8 mouse cellular contexts compared by ENCODE assay signal in genomic region chr3:96104261-96105065, GRCm38 (mm10). TPM values are rescaled to one million over a fixed set of nuclear protein-coding genes. Genes with fewer than 3 reads are reported as not detected.
DNase-seq lines count a peak whose midpoint lies in the region; ATAC-seq and TF ChIP-seq lines count a peak whose summit lies in the region.

Gene Otud7b, plus strand, starts transcription at chr3:96104527.

- peak; percentile 85 for DNase-seq in CD4-positive helper T cell, adult 2 months (ENCODE audit: low read depth, low spot score)
- DNase-seq in brain, embryonic 14.5 days (ENCODE audit: low read depth) = peak; percentile 82
- DNase-seq in kidney, postnatal 0 days (ENCODE audit: low spot score) = peak; percentile 83
- peak; percentile 66 for DNase-seq in liver, embryonic 13.5 days
- peak; percentile 87 for DNase-seq in neural tube, embryonic 10.5 days (ENCODE audit: extremely low spot score, low spot score)

- no peaks in the 10 kb centered on the region for H3K9me3 ChIP-seq in erythroblast, embryonic 14.5 days (ENCODE audit: control insufficient read depth, low read length)
- no peaks in the 10 kb centered on the region for H3K9me3 ChIP-seq in heart, embryonic 13.5 days
- H3K9me3 ChIP-seq in kidney, postnatal 0 days (replicated peaks; ENCODE audit: low read length) = no peaks in the 10 kb centered on the region
- H3K9me3 ChIP-seq in liver, embryonic 13.5 days (replicated peaks) = no peaks in the 10 kb centered on the region
- no peaks in the 10 kb centered on the region for H3K9me3 ChIP-seq in stomach, embryonic 15.5 days

- peaks cover 59% of the 10 kb centered on the region for H3K4me1 ChIP-seq in erythroblast, embryonic 14.5 days (ENCODE audit: control insufficient read depth)
- peaks cover 50% of the 10 kb centered on the region for H3K4me1 ChIP-seq in heart, embryonic 13.5 days
- peaks cover 10% of the 10 kb centered on the region for H3K4me1 ChIP-seq in kidney, postnatal 0 days (replicated peaks; ENCODE audit: insufficient read depth, low read length)
- H3K4me1 ChIP-seq in liver, embryonic 13.5 days (replicated peaks) = peaks cover 54% of the 10 kb centered on the region
- H3K4me1 ChIP-seq in stomach, embryonic 15.5 days = 0 out of 2 replicates have a peak, but pooled peaks cover 14% of the 10 kb centered on the region

- peak within 1 kb of the TSS; percentile 89 for H3K4me2 ChIP-seq in heart, embryonic 13.5 days
- peak within 1 kb of the TSS; percentile 82 for H3K4me2 ChIP-seq in kidney, postnatal 0 days (ENCODE audit: low read length)
- peak within 1 kb of the TSS; percentile 92 for H3K4me2 ChIP-seq in liver, embryonic 13.5 days
- H3K4me2 ChIP-seq in stomach, embryonic 15.5 days = peak within 1 kb of the TSS; percentile 64

- peak; percentile 93 for ATAC-seq in heart, embryonic 13.5 days (ENCODE audit: extremely low read depth, insufficient number of reproducible peaks, low FRiP score, low TSS enrichment)
- ATAC-seq in kidney, postnatal 0 days (replicated peaks; ENCODE audit: low FRiP score, low read depth) = peak; percentile 92
- ATAC-seq in liver, embryonic 13.5 days (ENCODE audit: low read depth) = peak; percentile 90
- ATAC-seq in stomach, embryonic 15.5 days (ENCODE audit: insufficient read depth, low FRiP score, low read depth) = peak; percentile 89

- H3K36me3 ChIP-seq in erythroblast, embryonic 14.5 days (ENCODE audit: control insufficient read depth) = peaks cover 23% of the 10 kb centered on the region
- H3K36me3 ChIP-seq in heart, embryonic 13.5 days = peaks cover 13% of the 10 kb centered on the region
- no peaks in the 10 kb centered on the region for H3K36me3 ChIP-seq in kidney, postnatal 0 days (ENCODE audit: insufficient read depth, low read length)
- 0 out of 2 replicates have a peak, but pooled peaks cover 3% of the 10 kb centered on the region for H3K36me3 ChIP-seq in liver, embryonic 13.5 days
- H3K36me3 ChIP-seq in stomach, embryonic 15.5 days = no peaks in the 10 kb centered on the region

- no peak for TF ChIP-seq CTCF in brain, embryonic 14.5 days (IDR thresholded peaks at IDR 0.05; ENCODE audit: borderline replicate concordance, extremely low read depth, insufficient read depth, insufficient read length)
- TF ChIP-seq CTCF in kidney, postnatal 0 days (IDR thresholded peaks at IDR 0.05; ENCODE audit: low read depth) = no peak

- peaks cover 5% of the 10 kb centered on the region for H3K27me3 ChIP-seq in erythroblast, embryonic 14.5 days (ENCODE audit: control insufficient read depth)
- no peaks in the 10 kb centered on the region for H3K27me3 ChIP-seq in heart, embryonic 13.5 days (replicated peaks)
- no peaks in the 10 kb centered on the region for H3K27me3 ChIP-seq in kidney, postnatal 0 days (ENCODE audit: insufficient read depth, low read length)
- no peaks in the 10 kb centered on the region for H3K27me3 ChIP-seq in liver, embryonic 13.5 days
- H3K27me3 ChIP-seq in stomach, embryonic 15.5 days (replicated peaks) = no peaks in the 10 kb centered on the region

- peak; percentile 35; the same call in 1 of the 2 replicates for TF ChIP-seq POLR2A in brain, embryonic 14.5 days (IDR thresholded peaks at IDR 0.05; ENCODE audit: borderline replicate concordance, extremely low read depth, insufficient read depth, insufficient read length, poor library complexity, severe bottlenecking)

- peak within 1 kb of the TSS; percentile 100 for H3K4me3 ChIP-seq in erythroblast, embryonic 14.5 days (replicated peaks)
- peak within 1 kb of the TSS; percentile 93 for H3K4me3 ChIP-seq in heart, embryonic 13.5 days
- H3K4me3 ChIP-seq in kidney, postnatal 0 days (replicated peaks; ENCODE audit: low read depth, low read length) = peak within 1 kb of the TSS; percentile 81
- peak within 1 kb of the TSS; percentile 90 for H3K4me3 ChIP-seq in liver, embryonic 13.5 days (replicated peaks)
- peak within 1 kb of the TSS; percentile 91 for H3K4me3 ChIP-seq in stomach, embryonic 15.5 days (replicated peaks)

- peak within 1 kb of the TSS; percentile 93 for H3K9ac ChIP-seq in heart, embryonic 13.5 days
- peak within 1 kb of the TSS; percentile 95 for H3K9ac ChIP-seq in kidney, postnatal 0 days (ENCODE audit: low read depth, low read length)
- peak within 1 kb of the TSS; percentile 97 for H3K9ac ChIP-seq in liver, embryonic 13.5 days
- H3K9ac ChIP-seq in stomach, embryonic 15.5 days = peak within 1 kb of the TSS; percentile 90

- under 1% methylated on average over 84 of the region's 84 CpGs for WGBS in heart, embryonic 13.5 days
- WGBS in kidney, postnatal 0 days = under 1% methylated on average over 69 of the region's 84 CpGs
- under 1% methylated on average over 74 of the region's 84 CpGs for WGBS in liver, embryonic 13.5 days (ENCODE audit: insufficient replicate concordance)
- under 1% methylated on average over 68 of the region's 84 CpGs for WGBS in stomach, embryonic 15.5 days

- peak within 1 kb of the TSS; percentile 96 for H3K27ac ChIP-seq in heart, embryonic 13.5 days (replicated peaks)
- peak within 1 kb of the TSS; percentile 92 for H3K27ac ChIP-seq in kidney, postnatal 0 days
- peak within 1 kb of the TSS; percentile 92 for H3K27ac ChIP-seq in liver, embryonic 13.5 days
- H3K27ac ChIP-seq in stomach, embryonic 15.5 days = peak within 1 kb of the TSS; percentile 96

RNA-seq across cellular contexts. Expression of gene Otud7b, which starts in this region (rescaled TPM):
- 7.0 and 8.6 TPM in 2 replicates for polyA plus RNA-seq in brain, embryonic 14.5 days (2012; rRNA removed)
- polyA plus RNA-seq in erythroblast, embryonic 14.5 days (2012) = 0.93 and 1.3 TPM in 2 replicates
- 14.9 and 17.2 TPM in 2 replicates for polyA plus RNA-seq in heart, embryonic 13.5 days (2015; fragmentation: Nextera tagmentation; extraction: Ambion mirVana)
- 20.7 and 21.8 TPM in 2 replicates for polyA plus RNA-seq in kidney, postnatal 0 days (2015; fragmentation: Nextera tagmentation; extraction: Ambion mirVana)
- 11.3 and 11.4 TPM in 2 replicates for polyA plus RNA-seq in liver, embryonic 13.5 days (2015; fragmentation: Nextera tagmentation; extraction: Ambion mirVana)
- polyA plus RNA-seq in stomach, embryonic 15.5 days (2015; fragmentation: Nextera tagmentation; extraction: Ambion mirVana) = 20.0 and 22.3 TPM in 2 replicates

Comparison
In these comparisons a context has a peak if more than half of its experiments do, and no peak if none do; other contexts are left out.
1. Peak in every context shown above with its lines: DNase-seq, ATAC-seq, H3K4me3 ChIP-seq and H3K27ac ChIP-seq.